Mouse (Mus musculus) adrenal gland, adult 8-10 months (tissue): ENCODE results near the gene Dchs2. TPM values are rescaled to one million over a fixed set of nuclear protein-coding genes. Genes with fewer than 3 reads are reported as not detected.

Experiments used
- DNase-seq: peaks from one replicate; pipeline ENCODE4 v3.0.0; 2022
- total RNA-seq, 4 experiments: library from RNA; stranded (reverse); gene quantifications; 2 replicates each; pipeline ENCODE4 v1.2.4; 2022

Gene Dchs2
- total RNA-seq, 4 experiments from 2014 or later: 0.28 to 0.81 (median 0.56) TPM

GRCm38 (mm10) chr3:83155600-83155999 lies 27.9 kb downstream of the Dchs2 start:
- DNase-seq: no peak

DNA sequence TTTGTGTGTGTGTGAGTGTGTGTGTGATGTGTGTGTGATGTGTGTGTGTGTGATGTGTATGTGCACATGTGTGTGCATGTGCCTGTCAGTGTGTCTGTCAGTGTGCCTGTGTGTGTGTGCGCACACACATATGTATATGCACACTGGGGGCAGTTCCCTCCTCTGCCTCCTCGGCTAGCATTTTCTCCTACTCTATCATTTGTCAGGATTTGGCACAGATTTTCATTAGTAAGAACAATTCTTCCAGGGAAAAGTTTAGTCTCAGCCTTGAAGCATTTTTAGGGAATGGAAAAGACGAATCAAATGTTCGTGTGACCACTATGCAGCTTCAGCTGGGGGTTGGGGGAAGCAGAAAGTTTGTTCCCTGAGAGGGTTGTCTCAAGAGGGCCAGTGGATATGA lies 28.4 kb downstream of the Dchs2 start:
- no peak for DNase-seq

DNA sequence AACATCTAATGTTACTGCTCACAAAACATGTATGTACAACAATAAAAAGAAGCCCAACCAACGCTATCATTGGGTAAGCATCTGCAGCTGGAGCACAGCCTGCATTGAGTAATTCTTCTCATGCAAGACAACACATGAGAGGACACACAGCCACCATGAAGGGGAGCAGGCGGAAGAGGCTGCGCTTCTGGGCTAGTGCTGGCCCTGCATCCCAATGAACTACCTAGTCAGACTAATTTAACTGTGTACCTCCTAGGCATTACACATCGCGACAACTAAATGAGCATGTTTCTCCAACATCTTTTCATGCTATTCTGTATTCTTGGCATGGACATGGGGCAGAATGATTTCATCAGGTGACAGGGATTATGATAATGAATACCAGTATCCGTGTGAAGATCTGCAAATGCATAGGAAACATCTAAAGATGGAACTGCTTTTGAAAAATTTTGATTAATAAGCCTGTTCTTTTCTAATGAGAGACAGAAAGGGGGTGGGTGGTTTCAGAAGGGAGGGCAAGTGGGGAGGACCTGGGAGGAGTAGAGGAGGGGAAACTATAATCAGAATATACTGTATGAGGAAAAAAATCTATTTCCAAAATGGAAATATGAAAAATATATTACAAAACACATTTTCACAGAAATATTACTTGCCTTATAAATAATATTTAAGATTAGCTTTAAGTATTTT lies 33.9 kb downstream of the Dchs2 start:
- no peak for DNase-seq

- DNase-seq: peak; percentile 17
Observed at GRCm38 (mm10) chr3:83163676-83164075, 35.9 kb downstream of the Dchs2 start.

- DNase-seq: no peak
Observed at GRCm38 (mm10) chr3:83185527-83185926, 57.8 kb downstream of the Dchs2 start.

DNA sequence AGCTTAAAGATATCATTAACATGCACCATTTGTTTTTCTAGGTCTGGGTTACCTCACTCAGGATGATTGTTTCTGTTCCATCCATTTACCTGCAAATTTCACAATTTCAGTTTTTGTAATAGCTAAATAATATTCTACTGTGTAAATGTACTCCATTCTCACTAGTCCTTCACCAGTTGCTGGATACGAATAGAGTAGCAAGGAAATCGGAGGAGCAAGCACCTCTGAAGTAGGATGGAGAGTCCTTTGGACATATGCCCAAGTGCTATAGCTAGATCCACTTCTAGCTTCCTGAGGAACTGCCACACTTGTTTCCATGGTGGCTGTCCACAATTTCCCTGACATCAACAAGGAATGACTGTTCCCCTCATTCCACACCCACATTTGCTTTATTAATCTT lies 63.5 kb downstream of the Dchs2 start:
- DNase-seq: no peak

DNA sequence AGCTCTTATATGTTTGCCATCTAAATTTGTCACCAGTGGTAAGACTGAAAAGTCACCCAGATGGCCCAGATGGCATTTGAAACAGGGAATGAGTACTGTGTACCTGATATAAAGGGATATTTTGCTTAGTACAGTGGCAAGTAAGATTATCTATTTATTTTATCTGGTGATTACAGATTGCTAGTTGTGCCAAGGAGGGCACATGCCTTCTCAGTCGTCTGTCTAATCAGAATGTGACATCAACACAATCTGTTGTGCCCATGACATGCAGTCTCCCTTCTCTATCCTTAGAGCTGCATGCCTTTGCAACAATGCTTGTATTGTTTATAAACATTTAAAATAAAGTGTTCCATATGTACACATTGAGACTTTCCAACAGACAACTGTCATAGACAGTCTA lies 64.7 kb downstream of the Dchs2 start:
- DNase-seq: no peak

DNA sequence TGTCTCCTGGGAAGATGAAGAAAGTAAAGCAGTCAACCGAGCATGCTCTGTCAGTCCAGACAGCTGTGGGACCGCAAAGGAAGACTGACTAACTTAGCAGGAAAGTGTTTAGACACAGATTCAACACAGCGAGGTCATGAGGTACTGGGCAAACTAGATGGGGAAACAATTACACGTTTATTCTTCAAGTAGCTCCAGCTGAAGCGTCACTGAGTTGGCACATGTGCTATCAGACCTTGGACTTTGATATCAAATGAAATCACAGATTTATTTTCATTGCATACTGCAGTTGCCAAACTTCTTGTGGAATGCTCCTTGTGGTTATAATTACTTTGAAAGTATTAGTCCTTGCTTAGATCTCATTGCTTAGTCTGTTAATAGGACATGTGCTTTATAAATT lies 67.2 kb downstream of the Dchs2 start:
- peak; percentile 42 for DNase-seq

DNA sequence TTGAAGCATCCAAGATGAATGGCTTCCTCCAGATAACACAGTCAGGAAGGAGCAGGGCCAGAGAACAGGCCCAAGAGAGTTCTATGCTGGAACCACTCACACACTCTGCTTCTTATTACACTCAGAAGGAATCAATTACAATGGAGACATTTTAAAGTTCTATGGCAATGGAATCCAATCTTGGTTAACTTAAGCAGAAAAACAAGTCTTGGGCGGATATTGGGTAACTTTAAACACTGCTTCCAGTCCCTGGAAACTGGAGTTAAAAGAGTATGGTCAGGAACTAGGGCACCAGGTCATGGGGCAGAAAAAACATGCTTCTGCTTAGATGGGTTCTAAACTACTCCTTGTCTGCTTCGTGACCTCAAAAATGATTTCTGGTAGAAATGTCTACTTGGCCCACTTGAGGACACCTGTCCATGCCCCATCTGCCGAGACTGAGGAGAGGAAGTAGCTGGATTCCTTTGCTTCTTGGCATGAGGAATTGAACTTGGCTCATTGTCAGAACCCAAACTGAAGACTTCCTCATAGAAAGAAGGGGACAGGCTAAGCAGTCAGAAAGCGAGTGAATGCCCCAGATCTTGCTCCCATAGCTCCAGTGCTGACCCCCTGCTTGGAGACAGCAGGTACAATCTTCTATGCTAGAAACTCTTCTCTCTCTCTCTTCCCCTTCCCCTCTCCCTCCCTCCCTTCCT lies 73.7 kb downstream of the Dchs2 start:
- DNase-seq: no peak

- no peak for DNase-seq
Observed at GRCm38 (mm10) chr3:83205073-83205668, 77.4 kb downstream of the Dchs2 start.

DNA sequence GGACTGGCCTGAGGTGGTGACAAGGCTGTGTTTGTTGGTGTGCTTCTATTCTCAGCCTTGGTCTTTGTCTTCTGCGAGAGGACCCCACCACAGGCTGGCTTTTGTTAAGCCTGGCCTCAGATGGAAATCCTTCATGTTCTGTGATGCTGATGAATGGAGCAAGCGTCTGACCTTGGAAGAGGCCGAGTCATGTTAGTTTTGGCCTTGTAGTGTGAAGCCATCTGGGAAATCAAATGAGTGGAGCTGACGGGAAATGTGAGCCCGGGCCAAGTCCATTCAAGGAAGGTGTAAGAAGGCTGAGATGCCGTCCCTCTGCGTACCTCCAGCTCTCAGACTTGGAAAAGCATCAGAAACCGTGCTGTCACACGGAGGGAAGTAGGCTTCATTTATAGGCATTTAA lies 81.9 kb downstream of the Dchs2 start:
- peak; percentile 76 for DNase-seq

DNA sequence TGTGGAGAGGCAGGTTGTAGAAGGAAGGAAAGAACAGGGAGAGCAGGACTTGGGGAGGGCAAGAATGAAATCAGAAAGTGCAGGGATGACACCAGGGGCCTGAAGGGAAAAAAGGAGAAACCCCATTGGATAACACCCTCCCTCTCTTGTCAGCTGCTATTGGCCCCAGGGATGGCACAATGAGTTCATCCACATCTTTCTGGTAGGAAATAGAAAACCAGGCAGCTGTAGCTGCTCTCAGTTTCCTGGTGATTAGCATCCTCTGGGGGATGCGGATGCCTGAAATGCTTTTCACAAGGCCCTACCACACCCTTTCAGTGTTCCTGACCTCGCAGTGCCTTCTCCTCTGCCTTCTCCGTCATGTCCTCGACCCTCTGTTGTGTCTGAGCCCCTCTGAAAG lies 82.5 kb downstream of the Dchs2 start:
- DNase-seq: no peak

GRCm38 (mm10) chr3:83211939-83212338 lies 84.2 kb downstream of the Dchs2 start:
- no peak for DNase-seq

- DNase-seq: no peak
Observed at GRCm38 (mm10) chr3:83212578-83212977, 84.8 kb downstream of the Dchs2 start.

GRCm38 (mm10) chr3:83218059-83218458 lies 90.3 kb downstream of the Dchs2 start:
- DNase-seq: no peak

DNA sequence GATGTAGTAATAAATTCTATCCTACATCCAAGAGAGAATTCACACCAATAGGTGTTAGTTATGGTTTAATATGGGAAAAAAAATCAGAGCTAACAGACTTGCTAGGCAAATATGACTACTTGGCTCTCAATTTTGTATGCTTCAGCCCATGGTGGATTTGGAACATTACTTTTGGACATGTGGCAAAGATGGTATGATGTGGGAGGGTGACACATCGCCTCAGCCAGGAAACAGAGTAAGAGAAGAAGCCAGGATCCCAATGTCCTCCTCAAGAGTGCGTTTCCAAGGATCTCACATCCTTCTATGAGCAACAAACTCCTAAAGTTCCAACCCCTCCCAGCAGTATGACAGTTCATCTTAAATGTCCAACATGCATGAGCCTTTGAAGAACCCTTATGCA lies 92.4 kb downstream of the Dchs2 start:
- DNase-seq: no peak

DNA sequence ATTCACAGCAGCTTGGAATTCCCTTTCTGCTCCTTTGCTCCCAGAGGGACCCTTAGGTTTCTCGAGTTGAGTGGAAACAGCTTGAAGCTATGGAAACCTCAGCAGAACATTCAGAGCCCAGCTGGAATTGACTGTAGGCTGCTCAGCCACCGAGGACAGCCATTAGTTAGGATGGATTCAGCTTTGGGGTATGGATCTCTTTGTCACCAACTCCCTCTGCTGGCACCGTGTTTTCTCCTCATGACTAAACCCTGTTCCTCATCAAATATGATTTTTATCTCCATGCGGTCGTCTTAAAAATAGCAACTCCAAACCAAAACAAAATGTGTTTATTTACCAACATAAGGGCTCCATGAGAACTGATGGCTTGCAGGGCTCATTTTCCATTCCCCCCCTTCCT lies 94.4 kb downstream of the Dchs2 start:
- peak; percentile 13 for DNase-seq

DNA sequence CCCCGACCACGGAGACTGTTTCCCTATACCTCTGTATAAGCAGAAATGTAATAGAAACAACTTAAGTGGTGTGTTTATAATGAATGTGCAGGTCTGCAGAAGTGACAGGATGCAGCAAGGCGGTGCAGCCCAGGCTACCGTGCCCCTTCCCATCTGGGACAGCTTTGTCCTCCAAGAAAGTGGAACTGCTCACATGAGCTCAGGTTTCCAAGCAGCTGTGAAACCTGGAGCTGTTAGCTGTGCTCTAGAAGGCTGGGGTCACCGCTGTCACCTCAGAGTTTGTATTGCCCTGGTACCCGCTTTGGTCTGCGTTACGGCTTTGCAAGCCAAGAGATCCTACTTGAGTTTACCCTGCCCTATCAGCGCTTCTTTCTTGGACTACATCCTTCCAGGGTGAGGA lies 100.6 kb downstream of the Dchs2 start:
- DNase-seq: no peak

DNA sequence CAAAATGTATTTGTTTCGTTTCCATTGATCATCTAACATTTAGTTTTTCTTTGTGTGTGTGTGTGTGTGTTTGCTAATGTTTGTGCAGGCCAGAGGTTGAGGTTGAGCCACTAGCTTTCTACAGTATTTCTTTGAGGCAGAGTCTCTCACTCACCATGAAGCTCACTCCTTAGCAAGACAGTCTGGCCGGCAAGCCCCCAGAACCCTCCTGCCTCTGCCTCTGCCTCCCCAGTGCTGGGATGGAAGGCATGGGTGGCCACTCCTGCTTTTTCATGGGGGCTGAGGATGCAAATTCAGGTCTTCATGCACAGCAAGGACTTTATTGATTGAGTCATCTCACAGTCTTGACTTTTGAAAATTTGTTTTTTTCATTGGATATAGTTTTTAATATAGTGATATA lies 102.6 kb downstream of the Dchs2 start:
- DNase-seq: no peak

DNA sequence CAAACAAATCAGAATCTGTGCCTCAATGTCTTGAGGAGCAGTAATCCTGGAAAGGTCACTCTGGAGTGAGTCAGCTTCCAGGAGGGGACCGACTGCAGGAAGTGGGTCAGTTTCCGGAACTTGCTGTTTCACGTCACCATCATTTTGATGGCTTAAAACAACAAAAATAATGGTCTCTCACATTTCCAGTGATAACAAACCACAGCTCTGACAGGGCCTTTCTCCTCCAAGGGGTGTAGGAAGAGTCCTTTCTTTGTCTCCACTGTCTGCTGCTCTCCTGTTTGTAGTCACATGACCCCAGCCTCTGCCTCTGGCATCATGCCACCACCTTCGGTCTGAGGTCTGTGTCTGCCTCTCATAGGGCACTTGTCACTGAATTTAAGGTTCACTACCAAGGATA lies 106.7 kb downstream of the Dchs2 start:
- no peak for DNase-seq

DNA sequence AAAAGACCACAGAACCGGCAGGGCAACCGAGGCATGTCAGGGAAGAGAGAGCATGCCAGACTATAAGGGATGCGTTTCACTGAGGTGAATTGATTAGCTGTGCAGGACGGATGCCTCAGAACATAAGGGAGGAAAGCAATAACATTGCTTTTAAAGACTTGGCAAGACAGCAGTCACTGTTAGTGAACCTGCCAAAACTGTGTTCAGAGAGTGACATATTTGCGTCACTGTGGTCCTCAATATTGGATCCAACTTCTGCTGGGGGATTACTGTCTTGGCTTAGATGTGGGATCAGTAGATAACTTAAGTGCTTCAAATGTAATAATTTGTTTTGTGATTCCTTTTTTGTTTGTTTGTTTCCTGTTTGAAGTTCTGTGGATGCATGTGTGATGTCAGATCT lies 107.3 kb downstream of the Dchs2 start:
- no peak for DNase-seq

DNA sequence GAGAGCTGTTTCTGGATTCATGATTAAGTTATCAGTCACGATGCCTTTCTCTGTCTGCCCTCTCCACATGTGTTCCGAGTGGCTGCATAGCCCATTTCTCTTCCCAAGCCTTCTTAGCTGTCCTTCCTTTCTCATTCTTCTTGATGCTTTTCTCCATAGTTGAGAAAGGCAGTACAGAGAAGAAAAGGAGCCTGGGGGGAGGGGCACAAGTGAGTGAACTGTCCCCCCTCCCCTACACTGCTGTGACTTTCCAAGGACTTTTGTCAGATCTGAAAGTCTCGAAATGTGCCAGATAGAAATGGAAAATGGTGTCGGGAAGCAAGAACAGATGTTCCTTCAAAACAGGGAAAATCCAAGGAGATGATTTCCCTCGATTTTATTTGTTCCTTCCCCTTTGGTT lies 118.8 kb downstream of the Dchs2 start:
- DNase-seq: no peak

- peak; percentile 33 for DNase-seq
Observed at GRCm38 (mm10) chr3:83250001-83250545, 122.3 kb downstream of the Dchs2 start.

GRCm38 (mm10) chr3:83251899-83252298 lies 124.2 kb downstream of the Dchs2 start:
- DNase-seq: no peak
